Mouse (Mus musculus) left cerebral cortex, adult 18-20 months (tissue): ENCODE results near the gene Gm20837. TPM values are rescaled to one million over a fixed set of nuclear protein-coding genes. Genes with fewer than 3 reads are reported as not detected.
"Not testable (repeated sequence)": the region's sequence is repeated elsewhere in the genome, so short reads cannot be mapped to it uniquely, and the experiment has no call there.

Experiments used
- DNase-seq, 2 experiments: peaks; one replicate each; pipeline ENCODE4 v3.0.0; 2021 to 2022; ENCODE audit warnings: low spot score in 2 of 2, mixed read lengths in 1 of 2
- long read RNA-seq, 2 experiments: library from polyadenylated mRNA; stranded (forward); transcript quantifications; one replicate each; pipeline ENCODE4 v2.0.0; 2021
- total RNA-seq, 2 experiments: library from RNA; stranded (reverse); gene quantifications; 2 replicates each; pipeline ENCODE4 v1.2.3; 2021

Gene Gm20837
- total RNA-seq = not detected
- long read RNA-seq, experiment 1 = 0 reads
- long read RNA-seq, experiment 2 = 0 reads

GRCm38 (mm10) chrY:90400948-90401347, at the start of gene Gm20837:
Gene Gm20837 (plus strand): TSS chrY:90401248.
- DNase-seq = not testable (repeated sequence)
